Mouse (Mus musculus) erythroblast, embryonic 14.5 days (primary cell): ENCODE data around the gene Syne3.

ENCODE experiments used
- GATA1 ChIP-seq: IDR thresholded peaks from 2 replicates; pipeline ENCODE4 v1.6.1; 2012; ENCODE audit warnings: low read length, inconsistent platforms, mixed read lengths
- TAL1 ChIP-seq: IDR thresholded peaks from 3 replicates; pipeline ENCODE4 v1.6.1; 2012; ENCODE audit warnings: low read length, inconsistent platforms, mixed read lengths

DNA sequence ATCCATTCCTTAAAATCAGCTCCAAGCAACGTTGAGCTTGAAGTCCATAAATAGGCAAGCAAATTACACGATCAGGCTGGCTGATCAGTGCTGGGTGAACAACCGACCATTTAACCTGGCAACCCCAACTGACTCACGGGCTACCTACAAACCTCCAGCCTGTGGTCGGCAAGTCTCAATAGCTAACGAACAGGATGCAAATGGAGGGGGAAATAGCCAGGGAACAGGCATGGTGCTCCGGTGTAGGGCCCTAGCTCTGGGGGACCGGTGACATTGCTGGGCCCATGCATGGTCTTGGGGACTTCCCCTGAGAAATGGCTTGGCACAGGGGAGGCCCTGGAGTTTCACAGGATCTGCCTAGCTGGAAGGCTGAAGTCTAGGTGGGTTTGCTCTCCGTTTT is 8.3 kb downstream of the Syne3 start:
- TF ChIP-seq GATA1 = no peak
- no peak for TF ChIP-seq TAL1
